Mouse (Mus musculus) ovary, postnatal 14 days (tissue): Measurements from ENCODE around the gene Jmjd1c.

Source experiments
- DNase-seq: peaks from one replicate; pipeline ENCODE4 v3.0.0; 2022; ENCODE audit warnings: low spot score

Jmjd1c gene

DNA sequence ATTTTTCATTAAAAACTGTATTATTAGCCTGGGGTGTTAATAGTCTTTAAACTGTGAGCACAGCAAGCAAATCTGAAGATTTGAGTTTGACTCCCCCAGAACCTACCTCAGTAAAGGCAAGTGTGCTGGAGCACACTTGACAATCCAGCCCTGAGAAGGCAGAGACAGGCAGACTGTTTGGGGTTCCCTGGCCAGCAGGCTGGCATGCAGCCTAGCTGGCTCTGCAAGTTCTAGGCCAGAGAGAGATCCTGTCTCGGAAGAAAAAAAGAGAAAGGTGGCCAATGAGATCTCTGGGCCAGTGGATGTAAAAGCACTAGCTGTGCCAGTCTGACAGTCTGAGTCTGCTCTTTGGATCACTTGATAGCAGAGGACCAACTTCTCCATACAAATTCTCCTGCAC lies 33.6 kb downstream of the Jmjd1c start:
- DNase-seq = no peak

DNA sequence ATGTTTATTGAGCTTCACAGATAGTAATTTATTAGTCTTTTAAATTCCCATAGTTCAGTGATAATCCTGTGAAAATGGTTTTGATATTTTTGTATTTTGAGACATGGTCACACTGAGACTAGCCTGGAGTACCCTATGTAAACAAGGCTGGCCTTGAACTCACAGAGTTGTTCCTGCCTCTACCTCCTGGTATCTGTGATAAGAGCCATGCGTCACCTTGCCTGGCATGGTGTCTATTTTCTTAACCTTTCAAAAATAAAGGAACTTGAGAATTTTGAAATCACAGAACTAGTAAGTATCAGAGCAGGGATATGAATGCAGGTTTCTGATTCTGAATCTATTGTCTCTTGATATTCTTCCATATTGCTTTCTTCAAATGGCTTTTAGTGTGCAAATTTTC lies 35.8 kb downstream of the Jmjd1c start:
- DNase-seq = no peak

DNA sequence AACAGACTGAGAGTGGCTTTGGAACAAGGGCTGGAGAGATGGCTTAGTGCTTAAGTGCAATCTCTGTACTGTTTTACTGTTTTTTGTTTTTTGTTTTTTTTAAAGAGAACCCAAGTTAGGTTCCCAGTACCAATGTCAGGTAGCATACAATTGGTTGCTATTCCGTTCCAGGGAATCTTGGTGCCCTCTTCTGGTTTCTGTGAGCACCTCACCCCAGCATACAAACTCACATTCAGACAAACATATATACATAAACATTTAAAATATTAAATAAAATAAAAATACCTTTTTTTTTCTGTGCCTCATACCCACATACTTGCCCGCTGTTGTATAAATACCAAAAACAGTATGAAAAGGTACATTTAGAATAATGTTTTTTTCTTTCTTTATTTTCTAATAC lies 38.4 kb downstream of the Jmjd1c start:
- no peak for DNase-seq

DNA sequence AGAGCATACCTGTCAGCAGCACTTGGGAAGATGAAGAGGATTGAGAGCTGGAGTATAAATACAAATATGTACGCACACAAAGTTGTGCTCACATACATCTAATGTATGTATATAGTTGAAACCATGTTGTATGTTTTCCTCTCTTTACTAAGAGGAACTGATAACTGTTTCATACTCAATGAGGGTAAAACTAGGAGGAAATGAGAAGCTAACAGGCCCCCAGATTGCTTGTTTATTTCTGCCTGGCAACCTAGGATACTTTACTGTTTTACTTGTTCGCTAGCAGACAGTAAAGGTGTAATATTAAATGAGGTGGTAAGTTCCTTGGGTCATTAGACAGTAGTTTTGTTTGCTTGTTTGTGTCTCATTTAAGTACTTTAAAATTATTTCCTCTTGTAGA lies 41.5 kb downstream of the Jmjd1c start:
- DNase-seq = no peak

DNA sequence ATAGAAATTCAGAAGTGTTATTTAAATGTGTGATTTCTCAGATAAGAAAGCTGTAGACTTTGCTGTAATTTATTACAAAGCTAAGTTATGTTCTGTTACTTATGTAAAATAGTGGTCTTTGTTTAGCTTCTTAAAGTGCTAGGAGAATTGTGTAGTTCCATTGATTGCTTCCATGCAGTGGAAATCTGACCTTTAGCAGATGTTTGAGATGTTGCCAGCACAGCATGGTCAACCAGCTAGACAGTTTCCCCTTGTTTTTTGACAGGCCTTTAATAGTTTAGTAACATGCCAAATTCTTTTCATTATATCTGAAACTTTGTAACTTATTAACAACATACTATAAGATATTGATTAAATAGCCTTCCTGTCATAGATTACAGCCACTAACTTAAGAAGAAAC lies 47.7 kb downstream of the Jmjd1c start:
- DNase-seq = no peak

DNA sequence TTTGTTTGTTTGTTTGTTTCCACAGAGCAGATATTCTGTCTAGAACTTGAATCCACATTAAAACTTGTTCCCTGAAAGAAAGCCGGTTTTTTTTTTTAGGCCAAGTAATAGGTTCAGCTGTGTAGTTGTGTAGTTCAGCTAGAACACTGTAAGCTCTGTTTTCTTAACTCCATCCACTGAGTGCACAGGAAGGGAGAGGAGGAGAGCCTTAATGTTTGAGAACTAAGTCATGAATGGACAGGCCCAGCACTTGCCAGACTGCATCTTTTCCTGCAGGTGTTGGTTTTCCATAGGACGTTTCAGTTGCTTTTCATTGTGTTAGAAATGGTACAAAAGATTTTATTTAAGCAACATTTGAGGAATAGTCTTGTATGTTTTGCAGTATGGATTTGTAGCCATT lies 48.3 kb downstream of the Jmjd1c start:
- DNase-seq = no peak

DNA sequence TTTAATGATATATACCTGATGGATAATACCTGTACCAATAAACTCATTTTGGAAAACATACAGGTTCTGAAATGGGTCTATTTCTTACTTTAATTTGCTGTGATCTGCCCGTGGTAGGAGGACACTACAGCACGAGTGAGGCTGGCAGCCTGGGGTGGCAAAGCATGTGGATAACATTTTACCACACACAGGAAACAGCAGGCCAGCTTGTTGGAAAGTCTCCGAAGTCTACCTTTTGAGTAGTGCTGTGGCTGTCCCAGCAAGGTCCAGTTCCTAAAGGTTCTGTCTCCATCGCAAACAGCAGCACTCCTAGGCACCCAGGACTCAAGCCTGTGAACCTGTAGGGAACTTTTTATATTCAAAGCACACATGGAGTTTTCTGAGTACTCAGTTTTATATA lies 49.7 kb downstream of the Jmjd1c start:
- DNase-seq = no peak

DNA sequence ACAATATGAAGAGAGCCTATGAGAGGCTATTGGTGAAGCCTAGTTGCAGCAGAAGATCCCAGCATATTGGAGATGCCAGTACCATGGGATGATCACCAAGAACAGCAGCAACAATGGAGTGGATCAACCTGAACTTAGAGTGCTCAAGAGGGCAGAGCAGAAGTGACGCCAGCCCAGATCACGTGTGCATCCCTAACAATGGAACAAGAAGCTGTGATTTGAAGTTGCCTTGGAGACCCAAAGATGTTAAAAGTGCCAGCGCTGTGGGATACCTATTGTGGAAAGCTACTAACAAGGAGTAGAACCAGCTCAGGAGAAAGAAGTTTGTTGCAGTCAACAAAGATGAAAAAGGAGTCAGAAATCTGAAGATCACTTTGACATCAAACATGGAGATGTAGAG lies 55.8 kb downstream of the Jmjd1c start:
- DNase-seq = no peak

DNA sequence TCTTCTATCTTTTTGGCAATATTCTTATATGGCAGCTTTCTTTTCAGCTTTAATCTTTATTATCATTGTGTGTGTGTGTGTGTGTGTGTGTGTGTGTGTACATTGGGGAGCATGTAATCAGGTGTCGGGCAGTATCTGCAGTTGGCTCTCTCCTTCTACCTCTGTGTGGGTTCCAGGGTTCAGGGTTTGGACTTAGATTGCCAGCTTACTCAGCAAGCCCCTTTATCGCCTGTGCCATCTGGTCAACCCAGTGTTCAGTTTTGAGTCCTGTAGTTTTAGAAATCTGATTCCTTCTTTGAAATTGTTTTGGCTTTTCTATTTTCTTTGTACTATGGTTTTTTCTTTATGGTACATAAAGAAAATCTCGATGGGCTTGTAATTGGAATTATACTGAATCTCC lies 58.7 kb downstream of the Jmjd1c start:
- no peak for DNase-seq

DNA sequence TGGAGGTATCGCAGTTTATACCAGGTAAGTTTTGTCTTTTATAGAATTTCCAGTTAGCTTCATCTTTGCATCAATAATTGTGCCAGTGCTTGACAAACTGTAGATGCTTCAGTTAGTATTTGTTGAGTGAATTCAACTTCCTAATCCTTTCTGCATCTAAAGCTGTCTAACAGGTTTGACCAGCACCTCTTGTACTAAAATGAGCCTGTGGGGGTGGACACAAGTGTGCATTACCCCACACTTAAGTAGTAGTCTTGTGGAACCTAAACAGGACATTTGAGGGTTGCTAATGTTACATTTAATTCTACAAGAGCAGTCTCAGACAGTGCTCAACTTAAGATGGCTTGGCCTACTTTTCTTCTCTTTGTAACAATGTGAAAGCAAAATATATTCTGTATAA lies 78.1 kb downstream of the Jmjd1c start:
- DNase-seq = no peak

DNA sequence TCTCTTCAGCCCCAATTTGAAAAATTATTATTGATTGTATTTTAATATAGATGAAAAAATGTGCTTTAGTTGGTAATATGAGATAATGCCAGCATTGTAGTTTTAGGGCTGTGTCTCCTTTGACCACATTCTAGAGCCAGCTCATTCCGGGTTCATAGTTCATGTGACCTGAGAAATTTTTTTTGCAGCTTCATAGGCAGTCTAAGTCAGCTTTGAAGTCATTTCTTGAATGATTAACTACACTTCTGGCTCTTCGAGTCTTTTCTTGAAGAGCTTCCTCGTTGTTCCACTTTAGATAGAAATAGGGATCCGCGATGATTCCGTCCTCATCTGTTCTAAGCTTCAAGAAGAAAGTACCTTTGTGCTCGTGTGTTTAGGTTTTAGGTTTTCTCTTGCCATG lies 80.1 kb downstream of the Jmjd1c start:
- DNase-seq = no peak

DNA sequence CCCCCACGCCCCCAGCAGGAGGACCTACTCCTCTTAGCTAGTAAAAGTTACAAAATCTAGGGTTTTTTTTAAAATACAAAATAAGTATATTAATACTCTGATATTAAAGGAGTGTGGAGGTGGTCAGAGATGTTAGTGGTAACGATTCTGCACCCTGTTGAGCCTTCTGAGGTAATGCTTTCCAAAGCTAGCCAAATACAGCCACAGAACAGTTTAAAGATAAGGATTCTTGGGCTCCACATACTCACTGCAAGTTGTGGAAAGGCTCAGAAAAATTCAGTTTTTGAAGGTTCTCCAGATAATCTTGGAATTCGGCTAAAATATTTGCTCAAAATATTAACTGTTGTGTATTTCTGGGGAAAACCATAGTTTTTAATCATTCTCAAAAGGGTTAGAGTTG lies 81.0 kb downstream of the Jmjd1c start:
- no peak for DNase-seq

DNA sequence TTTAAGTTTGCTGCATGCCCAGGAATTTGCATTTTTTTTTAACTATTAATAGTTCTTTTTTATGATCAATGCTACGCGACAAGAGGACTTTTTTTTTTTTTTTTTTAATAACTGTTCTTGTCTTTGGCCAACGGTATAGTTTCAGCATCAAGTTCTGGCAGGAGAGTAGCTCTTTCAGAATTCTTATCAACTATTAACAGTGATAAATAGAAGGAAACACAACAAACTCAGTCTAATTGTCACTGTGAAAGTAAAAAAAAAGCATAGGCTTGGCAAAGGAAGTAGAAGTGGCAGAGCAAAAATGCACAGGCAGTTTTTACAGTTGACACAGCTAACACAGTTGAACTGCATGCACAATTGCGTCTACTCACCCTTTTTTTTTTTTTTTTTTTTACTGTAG lies 81.5 kb downstream of the Jmjd1c start:
- no peak for DNase-seq

DNA sequence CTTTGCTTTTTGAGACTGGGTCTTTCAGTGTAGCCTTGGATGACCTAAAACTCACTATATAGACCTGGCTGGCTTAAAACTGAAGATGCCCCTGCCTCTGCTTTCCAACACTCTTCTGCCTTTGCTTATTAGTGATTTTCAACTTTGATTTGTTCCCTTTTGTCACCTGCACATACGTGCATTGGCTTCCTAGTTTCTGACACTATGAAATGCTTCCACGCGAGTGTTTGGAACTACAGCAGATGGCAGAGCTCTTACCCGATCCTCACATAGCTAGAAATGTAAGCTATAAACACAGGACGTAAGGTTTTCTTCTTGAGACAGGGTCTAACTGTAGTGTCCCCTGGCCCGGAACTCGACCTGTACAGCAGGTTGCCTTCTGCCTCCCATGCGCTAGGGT lies 84.1 kb downstream of the Jmjd1c start:
- DNase-seq = no peak

DNA sequence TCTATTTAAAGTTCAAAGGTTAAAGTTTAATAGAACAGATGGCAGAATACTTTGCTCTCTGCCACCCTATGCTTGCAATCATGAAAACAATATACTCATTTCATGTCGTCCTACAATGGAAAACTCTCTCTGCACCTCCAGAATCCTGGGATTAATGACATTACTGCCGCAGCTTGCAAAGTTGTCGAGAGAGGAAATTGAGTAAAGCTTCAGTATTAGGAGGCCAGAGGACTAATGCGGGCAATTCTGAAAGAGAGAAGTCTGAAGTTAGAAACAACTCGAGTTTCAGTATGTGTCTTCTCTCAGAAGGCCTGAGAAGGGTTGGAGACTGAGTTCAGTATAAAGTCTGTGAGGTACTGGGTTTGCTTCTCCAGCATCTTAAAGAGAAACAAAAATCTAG lies 84.9 kb downstream of the Jmjd1c start:
- no peak for DNase-seq

DNA sequence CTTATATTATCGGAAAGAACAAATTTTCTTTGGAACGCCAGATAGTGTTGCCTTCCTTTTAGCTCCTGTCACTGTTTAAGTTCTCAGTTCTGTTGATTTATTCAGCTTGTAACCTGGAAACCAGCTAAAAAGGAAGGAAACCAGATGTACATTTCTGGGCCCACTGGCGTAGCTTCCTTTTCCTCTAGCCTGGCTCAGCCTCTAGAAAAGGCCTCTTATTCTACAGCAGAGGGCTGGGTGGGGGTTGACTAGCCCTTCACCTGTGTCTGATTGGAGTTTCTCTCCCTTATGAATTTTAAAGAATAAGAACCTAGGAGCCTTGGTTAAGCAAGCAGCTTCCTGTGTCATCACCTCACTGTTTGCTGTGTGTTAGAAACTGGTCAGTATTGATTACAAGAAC lies 86.7 kb downstream of the Jmjd1c start:
- DNase-seq = no peak

DNA sequence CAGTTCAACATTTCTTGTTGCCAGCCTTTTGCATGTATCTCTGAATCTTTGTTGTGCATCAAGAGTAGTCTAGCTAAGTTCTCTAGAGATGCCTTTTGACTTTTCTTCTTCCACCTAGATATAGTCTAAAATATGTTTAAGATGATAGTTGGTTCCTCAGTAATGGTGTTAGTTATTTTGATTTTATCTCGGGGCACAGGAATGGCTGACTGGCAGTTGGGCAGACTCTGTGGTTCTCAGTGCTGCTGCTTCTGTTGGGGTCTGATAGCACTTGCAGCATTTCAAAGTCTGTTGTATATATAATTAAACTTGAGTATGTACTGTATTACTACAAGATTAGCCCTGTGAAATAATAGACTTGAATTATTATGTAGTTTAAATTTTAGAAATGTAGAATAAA lies 87.2 kb downstream of the Jmjd1c start:
- DNase-seq = no peak

DNA sequence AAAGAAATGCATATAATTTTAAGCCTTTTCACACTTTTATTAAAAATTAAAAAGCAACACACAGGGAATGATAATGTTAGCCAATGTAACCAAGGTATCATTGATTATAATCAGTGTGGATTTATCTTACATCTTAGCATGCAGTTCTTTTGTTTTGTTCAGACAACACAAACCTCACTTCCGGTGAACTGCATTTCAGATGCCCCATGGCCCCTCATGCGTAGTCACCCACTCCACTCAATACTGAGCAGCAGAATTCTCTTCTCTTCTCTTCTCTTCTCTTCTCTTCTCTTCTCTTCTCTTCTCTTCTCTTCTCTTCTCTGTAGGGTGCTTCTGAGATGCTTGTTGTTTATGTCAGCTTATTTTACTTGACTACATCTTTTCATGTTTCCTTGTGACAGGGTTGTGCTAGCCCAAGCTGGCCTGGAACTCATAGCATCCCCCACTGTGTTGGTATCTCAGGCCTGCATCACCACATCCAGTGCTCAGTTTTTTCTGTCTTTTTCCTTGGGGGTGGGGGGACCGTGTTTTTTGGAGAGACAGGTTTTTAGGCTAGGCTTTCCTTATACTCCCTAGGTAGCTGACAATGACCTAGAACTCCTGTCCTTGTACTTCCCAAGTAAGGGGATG lies 88.6 kb downstream of the Jmjd1c start:
- DNase-seq = no peak

DNA sequence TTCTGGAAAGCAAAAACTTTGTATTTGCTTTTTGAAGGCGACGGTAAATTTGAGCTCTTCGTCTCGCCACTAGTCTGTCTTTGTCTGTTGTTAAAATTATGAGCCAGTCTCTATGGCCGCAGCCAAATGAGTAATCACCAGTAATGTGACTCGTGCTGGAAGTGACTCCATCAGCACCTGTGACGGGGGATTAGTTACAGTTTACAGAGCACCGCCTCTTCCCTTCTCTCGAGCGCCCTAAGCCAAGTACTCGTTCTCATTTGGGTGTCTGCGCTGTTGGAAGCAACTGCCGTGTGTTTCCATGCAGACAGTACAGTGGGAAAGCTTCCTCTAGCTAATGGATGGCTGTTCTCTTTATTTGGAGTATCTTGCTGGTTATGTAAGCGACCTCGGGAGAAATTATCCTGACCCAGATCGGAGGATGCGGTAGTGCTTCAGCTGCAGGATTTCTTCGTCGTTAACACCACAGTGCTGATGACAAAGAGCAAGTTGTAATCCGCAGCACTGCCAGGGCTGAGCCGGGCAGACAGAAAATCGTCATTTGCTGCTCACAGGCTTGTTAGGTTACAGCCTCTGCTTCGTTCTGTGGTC lies 89.7 kb downstream of the Jmjd1c start:
- DNase-seq = peak; percentile 41

DNA sequence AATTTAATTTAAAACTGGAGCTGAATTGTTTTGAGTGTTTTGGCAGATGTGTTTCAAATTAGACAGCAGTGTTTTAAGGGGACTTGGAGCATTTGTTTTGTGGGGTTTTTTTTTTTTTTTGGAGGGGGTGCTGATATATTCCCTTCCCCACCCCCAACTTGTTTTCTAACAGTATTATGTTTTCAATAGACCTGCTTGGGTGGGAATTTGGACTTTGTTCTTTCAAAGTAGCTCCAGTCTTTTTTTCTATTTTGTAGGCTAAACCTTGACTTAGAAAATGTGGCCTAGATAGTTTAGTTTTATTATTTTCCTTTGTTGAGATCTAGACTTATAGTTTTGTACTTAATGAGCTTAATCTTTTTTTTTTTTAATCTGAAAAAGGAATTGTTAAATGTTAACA lies 90.6 kb downstream of the Jmjd1c start:
- DNase-seq = no peak

DNA sequence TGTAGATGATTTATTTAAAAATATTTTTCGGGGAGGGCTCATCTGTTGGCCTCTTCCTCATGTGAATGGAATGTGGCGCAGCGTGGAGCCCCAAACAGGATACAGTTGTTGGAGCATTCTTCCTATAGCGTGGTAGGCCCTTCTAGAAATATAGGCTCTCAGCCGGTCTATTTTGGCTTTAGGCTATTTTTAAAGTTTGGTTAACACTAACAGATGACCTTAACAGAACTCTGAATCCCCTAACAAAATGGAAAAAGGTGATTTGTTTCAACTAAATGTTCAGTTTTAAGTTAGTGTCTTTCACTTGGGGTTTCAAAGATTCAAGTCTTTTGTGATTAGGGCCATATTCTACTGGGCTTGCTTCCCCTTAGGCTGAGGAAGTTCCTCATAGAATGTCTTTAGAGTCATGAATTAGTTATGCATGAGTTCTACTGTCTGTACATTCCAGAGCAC lies 91.1 kb downstream of the Jmjd1c start:
- no peak for DNase-seq

DNA sequence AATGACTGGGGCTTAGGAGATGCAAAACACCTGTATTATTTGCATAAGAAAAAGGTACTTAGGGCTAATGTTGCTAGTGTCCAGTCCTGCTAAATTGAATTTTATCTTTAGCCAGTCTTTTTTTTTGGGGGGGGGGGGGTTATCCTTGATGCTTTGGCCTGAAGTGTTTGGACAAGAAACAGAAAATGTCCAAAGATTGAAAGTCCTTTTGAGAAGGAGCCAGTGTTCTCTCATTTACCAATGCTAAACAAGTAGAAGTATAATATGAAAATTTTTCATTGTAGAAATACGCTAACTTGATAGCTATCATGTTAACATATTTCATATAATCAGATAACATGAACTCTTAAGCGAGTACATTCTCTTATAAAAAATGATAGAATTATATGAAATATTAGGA lies 92.0 kb downstream of the Jmjd1c start:
- DNase-seq = no peak

DNA sequence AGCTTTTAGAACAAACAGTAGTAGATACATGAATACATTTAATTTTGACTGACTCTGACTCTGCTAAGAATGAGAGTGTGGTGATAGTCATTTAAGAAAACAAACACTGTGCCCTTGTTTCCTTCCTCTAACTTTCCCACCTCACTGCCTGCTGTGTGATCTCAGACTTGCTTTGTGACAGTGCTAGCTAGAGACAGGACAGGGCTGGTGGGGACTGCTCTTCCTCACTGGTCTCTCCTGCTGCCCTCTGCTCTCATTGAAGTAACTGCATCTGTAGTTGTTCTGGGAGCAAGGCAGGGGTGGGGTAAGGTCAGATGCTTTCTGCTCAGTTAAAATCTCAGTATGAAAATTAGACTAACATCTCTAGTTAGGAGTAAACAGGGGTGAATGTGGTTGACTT lies 93.1 kb downstream of the Jmjd1c start:
- DNase-seq = no peak

DNA sequence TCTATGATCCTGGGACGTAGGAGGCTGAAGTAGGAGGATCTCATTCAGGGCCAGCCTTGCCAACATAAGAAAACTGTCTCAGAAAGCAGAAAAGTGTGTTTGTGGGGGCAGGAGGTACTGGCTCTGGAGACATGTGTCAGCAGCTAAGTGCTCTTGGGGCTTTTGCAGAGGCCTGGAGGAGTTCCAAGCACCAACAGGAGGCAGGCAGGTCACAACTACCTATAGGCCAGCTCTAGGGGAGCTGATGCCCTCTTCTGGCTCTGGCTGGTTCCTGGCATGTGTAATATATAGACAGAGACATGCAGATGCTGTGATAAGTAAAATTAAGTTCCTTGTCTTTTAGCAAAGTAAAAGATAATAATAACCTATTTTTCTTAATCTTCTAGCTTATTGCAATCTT lies 94.3 kb downstream of the Jmjd1c start:
- DNase-seq = no peak

DNA sequence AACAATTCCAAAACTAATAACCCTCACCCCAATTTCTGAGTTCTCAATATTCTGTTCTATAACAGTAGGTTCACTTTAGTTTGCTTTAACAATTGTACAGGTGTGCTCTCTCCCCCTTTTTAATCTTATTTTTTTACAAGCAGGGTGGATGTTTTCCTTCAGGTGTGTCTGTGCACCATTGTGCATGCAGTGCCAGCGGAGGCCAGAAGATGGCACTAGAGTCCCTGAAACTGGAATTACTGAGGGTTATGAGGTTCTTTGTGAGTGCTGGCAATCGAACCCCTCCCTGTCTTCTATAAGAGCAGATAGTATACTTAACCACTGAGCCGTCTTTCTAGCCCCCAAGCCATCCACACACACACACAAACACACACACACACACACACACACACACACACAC lies 96.4 kb downstream of the Jmjd1c start:
- DNase-seq = no peak
